ENCODE assay signal across 15 mouse cellular contexts in genomic region chr1:50682971-50683370, GRCm38 (mm10).
"Had no signal": no experiment of that assay in that cellular context is flagged by ENCODE, and none has a peak within 500 bp of the region (broad histone marks: within the 10 kb centered on the region; RNA-seq: fewer than 3 reads in every experiment).

No protein-coding gene starts in this region.

- H3K9ac ChIP-seq: hindbrain, embryonic 15.5 days; limb, embryonic 15.5 days; neural tube, embryonic 15.5 days had no signal

- H3K4me3 ChIP-seq: hindbrain, embryonic 15.5 days; limb, embryonic 15.5 days; midbrain, embryonic 10.5 days; myocyte; neural tube, embryonic 15.5 days had no signal

- H3K36me3 ChIP-seq: hindbrain, embryonic 15.5 days; limb, embryonic 15.5 days; midbrain, embryonic 10.5 days; neural tube, embryonic 15.5 days had no signal

- H3K27ac ChIP-seq: hindbrain, embryonic 15.5 days; kidney, postnatal 0 days; limb, embryonic 15.5 days; midbrain, embryonic 10.5 days; neural tube, embryonic 15.5 days had no signal

- H3K4me2 ChIP-seq: hindbrain, embryonic 15.5 days; limb, embryonic 15.5 days; neural tube, embryonic 15.5 days had no signal

- DNase-seq: kidney, adult 18-20 months; kidney, postnatal 36 days; layer of hippocampus, adult 9-11 months; layer of hippocampus, postnatal 36 days; lung, postnatal 14 days; midbrain, embryonic 14.5 days; spleen, adult 18-20 months; thymus, adult 2 months; thymus, postnatal 25 days had no signal

- H3K9me3 ChIP-seq: hindbrain, embryonic 15.5 days; limb, embryonic 15.5 days; midbrain, embryonic 10.5 days; neural tube, embryonic 15.5 days had no signal

- H3K4me1 ChIP-seq: hindbrain, embryonic 15.5 days; limb, embryonic 15.5 days; midbrain, embryonic 10.5 days; neural tube, embryonic 15.5 days had no signal

- H3K27me3 ChIP-seq: hindbrain, embryonic 15.5 days; limb, embryonic 15.5 days; neural tube, embryonic 15.5 days had no signal
